Mouse (Mus musculus) stomach, embryonic 15.5 days (tissue): ENCODE measurements around the gene Rgs6. TPM values are rescaled to one million over a fixed set of nuclear protein-coding genes. Genes with fewer than 3 reads are reported as not detected.

Experiments
- ATAC-seq: fragments of 200-750 bp; cut with Nextera tagmentation; 2 replicates; pipeline ENCODE4 v1.8.0; 2017; ENCODE audit warnings: low read depth, moderate number of reproducible peaks, moderate TSS enrichment; ENCODE audit not compliant: insufficient read depth, low FRiP score
- H3K27ac ChIP-seq: fragments of 300-500 bp; sonication (generic); 2 replicates; pipeline ENCODE4 v1.5.1; 2015; ENCODE audit warnings: mild to moderate bottlenecking, inconsistent platforms
- H3K27me3 ChIP-seq: fragments of 300-500 bp; sonication (generic); replicated peaks from 2 replicates; pipeline ENCODE4 v1.6.1; 2015; ENCODE audit warnings: inconsistent platforms
- H3K36me3 ChIP-seq: fragments of 300-500 bp; sonication (generic); 2 replicates; pipeline ENCODE4 v1.6.1; 2015; ENCODE audit warnings: inconsistent platforms
- H3K4me1 ChIP-seq: fragments of 300-500 bp; sonication (generic); 2 replicates; pipeline ENCODE4 v1.6.1; 2015; ENCODE audit warnings: inconsistent platforms
- H3K4me2 ChIP-seq: fragments of 300-500 bp; sonication (generic); 2 replicates; pipeline ENCODE4 v1.6.1; 2015; ENCODE audit warnings: mild to moderate bottlenecking, inconsistent platforms
- H3K4me3 ChIP-seq: fragments of 300-500 bp; sonication (generic); replicated peaks from 2 replicates; pipeline ENCODE4 v1.5.1; 2015; ENCODE audit warnings: inconsistent platforms
- H3K9ac ChIP-seq: fragments of 300-500 bp; sonication (generic); 2 replicates; pipeline ENCODE4 v1.6.1; 2015; ENCODE audit warnings: inconsistent platforms
- H3K9me3 ChIP-seq: fragments of 300-500 bp; sonication (generic); 2 replicates; pipeline ENCODE4 v1.6.1; 2016; ENCODE audit warnings: inconsistent platforms
- WGBS: fragments of 180-500 bp; shearing (Covaris S2); methylation state at CpG from one replicate; pipeline ENCODE4 v1.1.7; 2015; 5-methylcytosine and 5-hydroxymethylcytosine counted together
- polyA plus RNA-seq: library from polyadenylated mRNA; unstranded; fragments of >200 nt; fragmentation: Nextera tagmentation; extraction: Ambion mirVana; gene quantifications from 2 replicates; pipeline ENCODE4 v1.2.1, GENCODE M21; 2015

Gene Rgs6
- polyA plus RNA-seq, 1 experiment from 2014 or later: 2.0 TPM

- no peaks in the 10 kb centered on the region for H3K27me3 ChIP-seq
- H3K9me3 ChIP-seq: no peaks in the 10 kb centered on the region
- no peak overlapping the region for H3K9ac ChIP-seq
- no peak overlapping the region for H3K27ac ChIP-seq
- H3K4me3 ChIP-seq: no peak overlapping the region
- WGBS: 84% methylated on average over 6 of the region's 6 CpGs
- no peaks in the 10 kb centered on the region for H3K4me1 ChIP-seq
- no peaks in the 10 kb centered on the region for H3K36me3 ChIP-seq
- no peak overlapping the region for H3K4me2 ChIP-seq
- ATAC-seq: no peak
Measured at GRCm38 (mm10) chr12:82819991-82820390, 231.9 kb downstream of the Rgs6 start.

DNA sequence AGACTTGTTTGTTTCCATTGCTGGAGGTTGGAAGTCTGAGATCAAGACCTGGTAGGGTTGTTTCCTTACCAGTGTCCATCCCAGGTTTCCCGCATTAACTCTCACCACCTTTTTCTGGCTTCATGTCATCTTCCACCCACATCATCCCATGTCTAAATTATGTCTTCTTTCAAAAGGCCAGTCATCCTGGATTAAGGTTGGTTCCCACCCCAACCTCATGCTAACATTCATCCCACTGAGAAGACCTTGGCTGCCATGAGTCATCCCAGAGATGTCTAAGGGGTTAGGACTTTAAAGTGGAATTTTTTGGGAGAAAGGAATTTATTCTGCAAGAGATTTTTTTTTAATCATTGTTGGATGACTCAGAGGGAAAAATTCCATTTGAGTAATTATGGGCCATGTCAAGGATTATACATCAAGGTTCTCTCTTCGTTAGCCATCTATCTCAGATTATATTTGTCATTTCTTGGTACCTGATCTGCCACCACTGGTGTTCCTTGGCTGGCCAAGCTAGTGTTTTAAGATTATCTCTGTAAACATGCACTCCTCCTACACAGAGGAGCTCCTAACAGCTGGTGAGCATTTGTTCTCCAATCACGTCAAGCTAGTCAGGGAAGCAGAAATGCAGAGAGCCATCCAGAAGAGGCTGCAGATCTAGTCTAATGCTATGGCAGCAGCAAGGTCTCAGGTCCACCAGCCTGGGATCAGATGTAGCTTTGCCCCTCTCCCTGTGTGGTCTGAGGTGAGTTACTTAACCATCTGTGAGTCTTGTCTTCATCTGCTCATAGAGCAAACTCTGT lies 234.9 kb downstream of the Rgs6 start:
- no peaks in the 10 kb centered on the region for H3K4me1 ChIP-seq
- ATAC-seq: no peak
- no peaks in the 10 kb centered on the region for H3K27me3 ChIP-seq
- H3K36me3 ChIP-seq: no peaks in the 10 kb centered on the region
- H3K27ac ChIP-seq: no peak overlapping the region
- H3K4me2 ChIP-seq: no peak overlapping the region
- 60% methylated on average over 3 of the region's 3 CpGs for WGBS
- H3K4me3 ChIP-seq: no peak overlapping the region
- H3K9me3 ChIP-seq: no peaks in the 10 kb centered on the region
- no peak overlapping the region for H3K9ac ChIP-seq

- Histone ChIP-seq H3K9ac (no peak overlapping the region), H3K4me1 (no peaks in the 10 kb centered on the region), H3K27me3 (no peaks in the 10 kb centered on the region), H3K9me3 (no peaks in the 10 kb centered on the region), H3K4me3 (no peak overlapping the region), H3K4me2 (no peak overlapping the region), H3K27ac (no peak overlapping the region), H3K36me3 (no peaks in the 10 kb centered on the region)
- whole genome bisulfite sequencing: 80% methylated on average over 8 of the region's 8 CpGs
- ATAC-seq: no peak
Measured at GRCm38 (mm10) chr12:82830333-82830732, 242.2 kb downstream of the Rgs6 start.

DNA sequence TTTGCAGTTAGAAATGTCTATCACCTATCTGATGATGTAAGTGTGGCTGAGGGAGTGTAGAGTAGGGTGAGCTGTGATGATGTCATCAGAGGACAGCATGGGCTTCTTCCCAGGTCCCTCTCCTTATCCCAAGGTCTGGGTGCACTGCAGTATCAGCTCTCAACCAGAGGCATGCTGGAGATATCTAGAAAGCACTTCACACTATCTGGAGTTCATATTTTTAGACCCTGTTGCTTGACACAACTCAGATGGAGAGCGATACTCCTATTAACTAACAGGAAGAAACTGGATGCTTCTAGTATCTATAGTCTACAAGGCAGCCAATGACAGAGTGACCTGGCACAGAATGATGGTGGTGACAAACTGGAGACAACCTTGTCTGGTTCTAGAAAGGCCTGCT lies 250.5 kb downstream of the Rgs6 start:
- no peak overlapping the region for H3K9ac ChIP-seq
- 97% methylated on average over 1 of the region's 1 CpGs for WGBS
- ATAC-seq: no peak
- no peak overlapping the region for H3K27ac ChIP-seq
- H3K4me2 ChIP-seq: no peak overlapping the region
- no peaks in the 10 kb centered on the region for H3K27me3 ChIP-seq
- H3K4me3 ChIP-seq: no peak overlapping the region
- H3K4me1 ChIP-seq: no peaks in the 10 kb centered on the region
- no peaks in the 10 kb centered on the region for H3K9me3 ChIP-seq
- no peaks in the 10 kb centered on the region for H3K36me3 ChIP-seq

GRCm38 (mm10) chr12:82841566-82841965 lies 253.5 kb downstream of the Rgs6 start:
- Histone ChIP-seq H3K9ac (no peak overlapping the region), H3K27me3 (no peaks in the 10 kb centered on the region), H3K4me1 (no peaks in the 10 kb centered on the region), H3K9me3 (no peaks in the 10 kb centered on the region), H3K4me3 (no peak overlapping the region), H3K4me2 (no peak overlapping the region), H3K27ac (no peak overlapping the region), H3K36me3 (no peaks in the 10 kb centered on the region)
- ATAC-seq: no peak
- 68% methylated on average over 6 of the region's 6 CpGs for WGBS

DNA sequence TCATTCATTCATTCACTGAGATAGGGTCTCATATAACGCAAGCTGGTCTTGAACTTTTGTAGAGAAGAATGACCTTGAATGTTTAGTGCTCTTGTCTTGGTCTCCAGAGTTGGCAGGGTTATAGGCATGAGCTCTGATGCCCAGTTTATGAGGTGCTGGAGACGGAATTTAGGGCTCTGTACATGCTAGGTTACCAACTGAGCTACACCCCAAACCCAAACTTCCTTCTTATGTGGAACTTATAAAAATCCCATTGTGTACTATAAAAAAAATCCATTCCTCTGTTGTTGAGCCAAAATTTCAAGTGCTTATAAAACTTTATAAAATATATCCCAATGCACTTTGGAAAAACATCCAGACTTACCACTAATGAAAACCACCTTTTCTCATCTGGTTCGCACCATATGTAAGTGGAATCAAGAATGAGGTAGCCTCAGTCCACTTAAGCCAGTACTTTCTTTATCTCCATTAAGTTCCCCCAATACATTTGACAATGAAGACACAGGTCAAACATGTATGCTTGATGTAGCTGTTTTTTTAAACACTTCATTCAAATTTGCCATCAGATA lies 260.3 kb downstream of the Rgs6 start:
- no peak for ATAC-seq
- no peak overlapping the region for H3K4me2 ChIP-seq

DNA sequence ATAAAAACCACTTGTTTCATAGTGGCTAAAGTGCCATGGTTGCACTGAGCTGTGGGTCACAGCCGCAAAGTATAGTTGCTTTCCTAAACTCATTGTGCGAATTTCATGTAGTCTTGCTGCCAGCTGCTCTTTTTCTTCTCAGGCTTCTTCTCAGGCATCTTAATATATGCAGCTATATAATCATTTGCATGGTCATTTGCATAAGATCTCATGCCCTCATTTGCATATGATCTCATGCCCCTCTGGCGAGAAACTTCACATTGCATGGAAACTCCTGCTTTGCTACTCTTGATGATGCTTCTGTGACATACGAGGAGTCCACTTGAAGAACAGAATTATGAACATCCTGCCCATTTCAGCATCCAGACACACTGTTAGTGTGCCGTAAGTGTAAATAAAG lies 266.8 kb downstream of the Rgs6 start:
- Histone ChIP-seq H3K4me1 (no peaks in the 10 kb centered on the region), H3K9ac (no peak overlapping the region), H3K4me3 (no peak overlapping the region), H3K36me3 (no peaks in the 10 kb centered on the region), H3K27me3 (no peaks in the 10 kb centered on the region), H3K27ac (no peak overlapping the region), H3K4me2 (no peak overlapping the region), H3K9me3 (no peaks in the 10 kb centered on the region)
- no peak for ATAC-seq
- WGBS: 88% methylated on average over 5 of the region's 5 CpGs

More for the DNA sequence above, 260.3 kb downstream of the Rgs6 start:
- Histone ChIP-seq H3K4me1 (no peaks in the 10 kb centered on the region), H3K36me3 (no peaks in the 10 kb centered on the region), H3K9ac (no peak overlapping the region), H3K27ac (no peak overlapping the region), H3K4me3 (no peak overlapping the region), H3K9me3 (no peaks in the 10 kb centered on the region), H3K27me3 (no peaks in the 10 kb centered on the region)
- 82% methylated on average over 3 of the region's 3 CpGs for WGBS

DNA sequence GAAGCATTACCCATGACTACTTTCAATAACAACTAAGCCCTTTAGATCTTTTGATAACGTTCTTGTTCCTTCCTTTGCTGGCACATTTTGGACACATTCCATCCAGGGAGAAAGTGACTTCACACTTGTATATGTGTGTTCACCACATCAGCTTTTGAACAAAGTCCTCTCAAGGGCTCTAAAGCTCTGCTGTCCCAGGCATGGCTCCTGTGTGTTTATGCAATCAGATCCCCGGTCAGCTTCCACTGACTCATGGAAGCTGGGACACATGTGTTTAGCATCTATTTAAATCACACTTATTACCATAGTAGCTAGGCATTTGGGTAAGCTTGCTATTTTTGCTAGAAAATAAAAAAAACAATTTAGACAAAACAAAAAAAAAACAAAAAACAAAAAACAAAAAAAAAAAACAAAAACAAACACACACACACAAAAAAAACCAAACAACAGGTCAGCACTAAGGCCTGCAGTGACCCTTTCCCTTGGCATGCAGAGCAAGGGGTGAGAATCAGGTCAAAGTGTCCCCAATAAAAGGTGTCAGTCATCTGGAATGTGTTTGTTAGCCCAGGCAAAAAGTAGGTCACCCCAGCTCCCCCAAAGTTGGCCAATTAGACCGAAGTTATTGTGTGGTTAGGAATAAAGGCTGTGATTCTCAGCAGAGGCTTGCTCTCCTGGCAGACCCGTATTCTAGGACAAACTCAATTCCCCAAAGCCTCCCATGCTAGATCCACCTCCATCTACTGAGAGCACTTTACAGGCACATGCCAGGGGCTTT lies 267.4 kb downstream of the Rgs6 start:
- Histone ChIP-seq H3K4me2 (no peak overlapping the region), H3K9ac (no peak overlapping the region)
- 63% methylated on average over 4 of the region's 4 CpGs for WGBS

DNA sequence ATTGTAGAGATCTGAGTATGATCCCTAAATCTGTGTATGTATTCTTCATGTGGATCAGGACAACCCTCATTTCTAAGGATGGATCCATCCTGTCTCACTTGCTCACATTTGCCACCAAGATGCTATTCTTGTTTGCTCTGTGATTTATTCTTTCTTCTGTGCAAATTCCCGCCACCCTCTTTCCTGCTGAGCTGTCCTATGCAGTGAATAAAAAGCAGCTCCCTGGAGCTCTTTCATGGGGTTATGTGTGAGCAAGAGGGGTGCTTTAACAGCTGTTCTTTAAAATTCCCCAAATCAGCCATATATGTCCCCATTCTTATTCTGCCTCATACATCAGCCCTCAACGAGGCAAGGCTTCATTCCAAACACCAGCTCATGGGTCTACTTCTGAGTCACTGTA lies 277.6 kb downstream of the Rgs6 start:
- Histone ChIP-seq H3K27me3 (no peaks in the 10 kb centered on the region), H3K27ac (no peak overlapping the region), H3K9ac (no peak overlapping the region), H3K4me1 (no peaks in the 10 kb centered on the region), H3K9me3 (no peaks in the 10 kb centered on the region), H3K36me3 (no peaks in the 10 kb centered on the region), H3K4me2 (no peak overlapping the region), H3K4me3 (no peak overlapping the region)
- no peak for ATAC-seq
- WGBS: 68% methylated on average over 2 of the region's 2 CpGs

More for the DNA sequence above, 267.4 kb downstream of the Rgs6 start:
- H3K4me3 ChIP-seq: no peak overlapping the region
- no peaks in the 10 kb centered on the region for H3K9me3 ChIP-seq
- no peaks in the 10 kb centered on the region for H3K27me3 ChIP-seq
- H3K27ac ChIP-seq: no peak overlapping the region
- H3K4me1 ChIP-seq: no peaks in the 10 kb centered on the region
- no peaks in the 10 kb centered on the region for H3K36me3 ChIP-seq
- no peak for ATAC-seq

DNA sequence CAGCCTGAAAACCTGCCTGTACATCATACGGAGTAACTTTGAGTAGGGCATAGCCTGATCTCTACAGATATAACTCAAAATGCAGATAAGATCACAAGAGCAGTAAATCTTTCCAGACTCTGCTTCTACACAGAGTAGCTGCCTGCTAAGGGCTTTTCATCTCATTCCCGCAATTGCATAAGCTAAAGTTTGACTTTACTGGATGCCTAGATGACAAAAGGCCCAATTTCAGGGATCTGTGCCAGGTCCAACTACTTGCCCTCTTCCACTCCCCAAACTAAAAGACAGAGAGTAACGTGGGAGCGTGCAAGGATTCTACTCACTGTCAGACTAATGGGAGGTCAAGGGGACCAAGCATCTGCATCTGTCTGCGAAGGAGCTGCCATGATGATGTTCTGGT lies 292.6 kb downstream of the Rgs6 start:
- H3K4me2 ChIP-seq: no peak overlapping the region
- no peak overlapping the region for H3K4me3 ChIP-seq
- H3K9ac ChIP-seq: no peak overlapping the region
- H3K36me3 ChIP-seq: no peaks in the 10 kb centered on the region
- no peaks in the 10 kb centered on the region for H3K9me3 ChIP-seq
- no peaks in the 10 kb centered on the region for H3K4me1 ChIP-seq
- H3K27ac ChIP-seq: no peak overlapping the region
- WGBS: 75% methylated on average over 5 of the region's 5 CpGs
- ATAC-seq: no peak
- H3K27me3 ChIP-seq: no peaks in the 10 kb centered on the region

DNA sequence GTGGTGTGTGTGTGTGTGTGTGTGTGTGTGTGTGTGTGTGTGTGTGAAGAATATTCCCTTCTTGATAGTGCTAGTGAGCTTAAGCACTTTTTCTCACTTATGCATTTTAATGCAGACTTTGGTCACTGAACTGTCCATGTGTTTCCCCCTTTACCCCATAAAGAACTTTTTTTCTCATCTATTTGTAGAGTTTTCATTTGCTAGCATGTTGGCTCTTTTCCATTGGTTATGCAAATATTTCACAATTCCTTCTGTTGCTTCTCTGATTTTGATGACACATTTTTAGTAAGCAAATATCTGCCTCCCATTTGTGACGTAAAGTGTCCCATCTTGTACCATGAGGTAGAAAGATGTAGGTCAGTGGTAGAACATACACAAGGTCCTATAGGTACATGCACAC lies 295.0 kb downstream of the Rgs6 start:
- Histone ChIP-seq H3K27ac (no peak overlapping the region), H3K9ac (no peak overlapping the region), H3K36me3 (no peaks in the 10 kb centered on the region), H3K9me3 (no peaks in the 10 kb centered on the region), H3K4me1 (no peaks in the 10 kb centered on the region), H3K4me2 (no peak overlapping the region), H3K4me3 (no peak overlapping the region), H3K27me3 (no peaks in the 10 kb centered on the region)
- 74% methylated on average over 1 of the region's 1 CpGs for WGBS
- no peak for ATAC-seq
